27 mouse cellular contexts compared by ENCODE assay signal in genomic region chr7:44349043-44349442, GRCm38 (mm10). TPM values are rescaled to one million over a fixed set of nuclear protein-coding genes. Genes with fewer than 3 reads are reported as not detected.
A peak's percentile ranks its signal among the peaks of the same experiment; 100 is the strongest.
DNase-seq lines count a peak whose midpoint lies in the region; ATAC-seq and TF ChIP-seq lines count a peak whose summit lies in the region.
"Had no signal": no experiment of that assay in that cellular context is flagged by ENCODE, and none has a peak within 500 bp of the region (broad histone marks: within the 10 kb centered on the region; RNA-seq: fewer than 3 reads in every experiment).

No protein-coding gene starts in this region.

- TF ChIP-seq CTCF in CH12.LX (conservative IDR thresholded peaks at IDR 0.05 in 1 of 2, IDR thresholded peaks at IDR 0.05 in 1 of 2; ENCODE audit: low read depth in 2 of 2, low read length in 2 of 2), result no peak

- no peak for TF ChIP-seq EP300 in CH12.LX (IDR thresholded peaks at IDR 0.05; ENCODE audit: low read length)

- TF ChIP-seq POLR2A in CH12.LX (IDR thresholded peaks at IDR 0.05; ENCODE audit: low read depth, low read length), result no peak

- in situ Hi-C loops in CH12.LX (cut with MboI; ENCODE audit: low pct_ligation_motif_present, low pct_unique_long_range_greater_than_20kb, low sequenced_read_pairs), result loop anchor here (5.0 kb wide), 1 partner anchor 87 kb away; the partner anchor contains the start of gene Gm15517

- peaks cover 40% of the 10 kb centered on the region for H3K27me3 ChIP-seq in midbrain, embryonic 11.5 days (ENCODE audit: control insufficient read depth, insufficient read depth, low read length)
- H3K27me3 ChIP-seq in midbrain, embryonic 14.5 days (ENCODE audit: control insufficient read depth, insufficient read depth, low read length), result peaks cover 31% of the 10 kb centered on the region
- peaks cover 70% of the 10 kb centered on the region for H3K27me3 ChIP-seq in CH12.LX (replicated peaks)

- TF ChIP-seq RAD21 in CH12.LX (IDR thresholded peaks at IDR 0.05; ENCODE audit: low read depth, low read length), result no peak

- DNase-seq in midbrain, embryonic 11.5 days (ENCODE audit: low spot score, missing footprints), result peak; percentile 59
- no peak for DNase-seq in midbrain, embryonic 14.5 days
- DNase-seq in CH12.LX (ENCODE audit: extremely low read depth), result peak; percentile 58
- peak; percentile 55 for DNase-seq in MEL-GATA-1-ER (ENCODE audit: extremely low read depth, low read depth)
- DNase-seq: adrenal gland, postnatal 10 days; cerebellum, adult 11-12 months; cerebellum, postnatal 10 days; heart, postnatal 14 days; kidney, adult 11 months; layer of hippocampus, adult 9-11 months; lung, embryonic 14.5 days; lung, postnatal 14 days had no signal

- peaks cover 28% of the 10 kb centered on the region for H3K4me1 ChIP-seq in midbrain, embryonic 11.5 days (ENCODE audit: control insufficient read depth, insufficient read depth, low read length)
- peaks cover 25% of the 10 kb centered on the region for H3K4me1 ChIP-seq in midbrain, embryonic 14.5 days (ENCODE audit: control insufficient read depth, insufficient read depth, low read length)
- H3K4me1 ChIP-seq in CH12.LX (ENCODE audit: control insufficient read depth in 1 of 2, insufficient read depth in 2 of 2), result peaks cover 9 to 20% of the 10 kb centered on the region in 2 experiments

- no peaks in the 10 kb centered on the region for H3K79me2 ChIP-seq in CH12.LX (replicated peaks; ENCODE audit: control insufficient read depth, extremely low read depth, insufficient read depth, poor library complexity, severe bottlenecking)

- H3K9ac ChIP-seq in midbrain, embryonic 11.5 days (ENCODE audit: low read length), result no peak overlapping the region
- H3K9ac ChIP-seq in midbrain, embryonic 14.5 days (replicated peaks; ENCODE audit: low read length), result no peak overlapping the region
- H3K9ac ChIP-seq in CH12.LX (ENCODE audit: insufficient read depth, low read depth), result no peak overlapping the region
- H3K9ac ChIP-seq: embryonic facial prominence, embryonic 13.5 days; hindbrain, embryonic 15.5 days; liver, embryonic 15.5 days; lung, embryonic 14.5 days; neural tube, embryonic 12.5 days had no signal

- no peaks in the 10 kb centered on the region for H3K9me3 ChIP-seq in midbrain, embryonic 11.5 days (ENCODE audit: control insufficient read depth, low read length)
- no peaks in the 10 kb centered on the region for H3K9me3 ChIP-seq in midbrain, embryonic 14.5 days (ENCODE audit: control insufficient read depth, low read length)
- peaks cover 11% of the 10 kb centered on the region for H3K9me3 ChIP-seq in CH12.LX (replicated peaks; ENCODE audit: low read length)
- H3K9me3 ChIP-seq: embryonic facial prominence, embryonic 13.5 days; hindbrain, embryonic 10.5 days; hindbrain, embryonic 15.5 days; liver, embryonic 15.5 days; neural tube, embryonic 12.5 days had no signal

- H3K27ac ChIP-seq in midbrain, embryonic 11.5 days (ENCODE audit: low read depth, low read length), result no peak overlapping the region
- no peak overlapping the region for H3K27ac ChIP-seq in midbrain, embryonic 14.5 days (replicated peaks; ENCODE audit: low read depth, low read length)
- H3K27ac ChIP-seq in CH12.LX (ENCODE audit: insufficient read depth, low read depth), result no peak overlapping the region
- H3K27ac ChIP-seq: embryonic facial prominence, embryonic 13.5 days; hindbrain, embryonic 10.5 days; hindbrain, embryonic 15.5 days; liver, embryonic 15.5 days; neural tube, embryonic 12.5 days had no signal

- no peaks in the 10 kb centered on the region for H3K36me3 ChIP-seq in midbrain, embryonic 11.5 days (ENCODE audit: control insufficient read depth, insufficient read depth, low read length)
- H3K36me3 ChIP-seq in midbrain, embryonic 14.5 days (ENCODE audit: control insufficient read depth, insufficient read depth, low read length), result peaks cover 74% of the 10 kb centered on the region
- H3K36me3 ChIP-seq in CH12.LX (replicated peaks in 1 of 2; ENCODE audit: control insufficient read depth in 1 of 2, insufficient read depth in 1 of 2, low read length in 1 of 2), result no peaks in the 10 kb centered on the region
- H3K36me3 ChIP-seq: liver, embryonic 15.5 days had no signal

- no peak overlapping the region for H3K4me3 ChIP-seq in midbrain, embryonic 11.5 days (ENCODE audit: low read depth, low read length)
- H3K4me3 ChIP-seq in midbrain, embryonic 14.5 days (replicated peaks; ENCODE audit: low read depth, low read length), result no peak overlapping the region
- H3K4me3 ChIP-seq in CH12.LX (replicated peaks in 1 of 3; ENCODE audit: low read depth in 2 of 3, low read length in 2 of 3, poor library complexity in 1 of 3), result no peak overlapping the region
- H3K4me3 ChIP-seq: embryonic facial prominence, embryonic 13.5 days; erythroblast, embryonic 14.5 days; hindbrain, embryonic 10.5 days; hindbrain, embryonic 15.5 days; liver, embryonic 15.5 days; neural tube, embryonic 12.5 days had no signal

- no peak for ATAC-seq in midbrain, embryonic 11.5 days (ENCODE audit: low FRiP score)
- ATAC-seq in midbrain, embryonic 14.5 days (ENCODE audit: low FRiP score, low TSS enrichment), result no peak
- no peak for ATAC-seq in cerebellum, adult (ENCODE audit: insufficient number of reproducible peaks, low FRiP score, low TSS enrichment)
- no peak for ATAC-seq in erythroblast, adult 5-6 weeks (replicated peaks; ENCODE audit: low FRiP score, poor library complexity, severe bottlenecking)
- ATAC-seq: forebrain, embryonic 16.5 days; inflammation-experienced regulatory T-cells, adult 6 months; midbrain, embryonic 16.5 days had no signal

- WGBS in midbrain, embryonic 11.5 days, result 13% methylated on average over 3 of the region's 3 CpGs
- 22% methylated on average over 3 of the region's 3 CpGs for WGBS in midbrain, embryonic 14.5 days

- no peak overlapping the region for H3K4me2 ChIP-seq in midbrain, embryonic 11.5 days
- no peak overlapping the region for H3K4me2 ChIP-seq in midbrain, embryonic 14.5 days (ENCODE audit: low read length)
- H3K4me2 ChIP-seq in CH12.LX (ENCODE audit: insufficient read depth, low read depth, poor library complexity, severe bottlenecking), result no peak overlapping the region
- H3K4me2 ChIP-seq: embryonic facial prominence, embryonic 13.5 days; hindbrain, embryonic 15.5 days; liver, embryonic 15.5 days; lung, embryonic 14.5 days; neural tube, embryonic 12.5 days had no signal

- dilution Hi-C loops in CH12.LX (cut with MboI; ENCODE audit: extremely low pct_ligation_motif_present, extremely low pct_unique_long_range_greater_than_20kb, low sequenced_read_pairs), result no loop called here

TF ChIP-seq in CH12.LX, 34 proteins besides CTCF, POLR2A, EP300 and RAD21 (continues in another document):
- TF ChIP-seq SIN3A (IDR thresholded peaks at IDR 0.05; ENCODE audit: low read length) (no peak), CHD1 (IDR thresholded peaks at IDR 0.05; ENCODE audit: low read depth, low read length) (no peak), MAX (IDR thresholded peaks at IDR 0.05; ENCODE audit: low read length) (no peak), BHLHE40 (IDR thresholded peaks at IDR 0.05; ENCODE audit: low read depth, low read length) (no peak), IRF4 (IDR thresholded peaks at IDR 0.05; ENCODE audit: low read depth, low read length) (no peak), ELF1 (IDR thresholded peaks at IDR 0.05; ENCODE audit: low read depth, low read length) (no peak), JUND (conservative IDR thresholded peaks at IDR 0.05; ENCODE audit: low read depth, low read length) (no peak), MAFK (IDR thresholded peaks at IDR 0.05; ENCODE audit: insufficient replicate concordance, low read length) (no peak), JUN (IDR thresholded peaks at IDR 0.05; ENCODE audit: insufficient read depth, low read depth, low read length) (no peak), SMC3 (IDR thresholded peaks at IDR 0.05; ENCODE audit: low read depth, low read length) (no peak), GABPA (IDR thresholded peaks at IDR 0.05; ENCODE audit: insufficient replicate concordance, low read depth, low read length) (no peak)

RNA-seq across cellular contexts. Expression of gene Syt3, which starts 34.9 kb away (rescaled TPM):
- polyA plus RNA-seq in midbrain, embryonic 11.5 days (2014; fragmentation: Nextera tagmentation; extraction: Ambion mirVana), result 1.5 and 2.1 TPM in 2 replicates
- polyA plus RNA-seq in midbrain, embryonic 14.5 days (2014; fragmentation: Nextera tagmentation; extraction: Ambion mirVana), result 39.5 and 48.5 TPM in 2 replicates
- total RNA-seq in CH12.LX (2012; rRNA removed) (0.08 and 0.17 TPM in 2 replicates), CH12.LX (2014; rRNA removed) (0.11 TPM in 1 of 2 replicates, not detected in the other)
- 0.30 TPM in 1 of 2 replicates, not detected in the other for polyA plus RNA-seq in CH12.LX (2012; ENCODE audit: insufficient read length, low read depth)
- total RNA-seq in erythroblast, adult 5-6 weeks (2015; ENCODE audit: low replicate concordance), result not detected in 2 replicates
- total RNA-seq in erythroblast, adult 5-6 weeks (2017; ENCODE audit: low replicate concordance), result not detected in 2 replicates
- polyA plus RNA-seq: erythroblast, embryonic 14.5 days; inflammation-experienced regulatory T-cells, adult 6 months; liver, embryonic 15.5 days had no signal

RNA-seq across cellular contexts. Expression of gene 1700008O03Rik, which starts 36.6 kb away (rescaled TPM):
- polyA plus RNA-seq in midbrain, embryonic 11.5 days (2014; fragmentation: Nextera tagmentation; extraction: Ambion mirVana), result 0.31 and 1.1 TPM in 2 replicates
- polyA plus RNA-seq in midbrain, embryonic 14.5 days (2014; fragmentation: Nextera tagmentation; extraction: Ambion mirVana), result 1.7 and 1.9 TPM in 2 replicates
- total RNA-seq in CH12.LX (2012; rRNA removed), result 0.17 and 0.81 TPM in 2 replicates
- not detected in 2 replicates for total RNA-seq in CH12.LX (2014; rRNA removed)
- 0.74 and 1.7 TPM in 2 replicates for polyA plus RNA-seq in CH12.LX (2012; ENCODE audit: insufficient read length, low read depth)
- not detected in 2 replicates for total RNA-seq in erythroblast, adult 5-6 weeks (2015; ENCODE audit: low replicate concordance)
- not detected in 2 replicates for total RNA-seq in erythroblast, adult 5-6 weeks (2017; ENCODE audit: low replicate concordance)
- total RNA-seq: gastrocnemius, adult 8-10 months; gastrocnemius, postnatal 4 days; liver, adult 2 months had no signal
- polyA plus RNA-seq: inflammation-experienced regulatory T-cells, adult 6 months had no signal

RNA-seq across cellular contexts. Expression of gene Shank1, which starts 39.0 kb away (rescaled TPM):
- polyA plus RNA-seq in midbrain, embryonic 11.5 days (2014; fragmentation: Nextera tagmentation; extraction: Ambion mirVana), result 3.4 TPM in 2 replicates
- 35.1 and 37.8 TPM in 2 replicates for polyA plus RNA-seq in midbrain, embryonic 14.5 days (2014; fragmentation: Nextera tagmentation; extraction: Ambion mirVana)
- total RNA-seq in CH12.LX (2012; rRNA removed) (under 0.01 and 0.04 TPM in 2 replicates), CH12.LX (2014; rRNA removed) (not detected in 2 replicates)
- polyA plus RNA-seq in CH12.LX (2012; ENCODE audit: insufficient read length, low read depth), result 0.07 and 0.12 TPM in 2 replicates
- not detected in 2 replicates for total RNA-seq in erythroblast, adult 5-6 weeks (2015; ENCODE audit: low replicate concordance)
- total RNA-seq in erythroblast, adult 5-6 weeks (2017; ENCODE audit: low replicate concordance), result not detected in 2 replicates
- total RNA-seq: common myeloid progenitor, adult 5-6 weeks; liver, adult 2 months had no signal

RNA-seq across cellular contexts. Expression of gene Clec11a, which starts 42.3 kb away (rescaled TPM):
- 2.2 and 3.4 TPM in 2 replicates for polyA plus RNA-seq in midbrain, embryonic 11.5 days (2014; fragmentation: Nextera tagmentation; extraction: Ambion mirVana)
- polyA plus RNA-seq in midbrain, embryonic 14.5 days (2014; fragmentation: Nextera tagmentation; extraction: Ambion mirVana), result 4.6 and 4.7 TPM in 2 replicates
- total RNA-seq in CH12.LX (2012; rRNA removed) (0.89 and 0.97 TPM in 2 replicates), CH12.LX (2014; rRNA removed) (0.46 and 0.69 TPM in 2 replicates)
- 0.38 and 0.53 TPM in 2 replicates for polyA plus RNA-seq in CH12.LX (2012; ENCODE audit: insufficient read length, low read depth)
- 0.19 and 0.63 TPM in 2 replicates for total RNA-seq in erythroblast, adult 5-6 weeks (2015; ENCODE audit: low replicate concordance)
- total RNA-seq in erythroblast, adult 5-6 weeks (2017; ENCODE audit: low replicate concordance), result 0.28 and 1.0 TPM in 2 replicates

Comparison
In these comparisons a context has a peak if more than half of its experiments do, and no peak if none do; other contexts are left out.
1. RNA of gene Syt3, which starts 34.9 kb away (polyA plus RNA-seq): 39.5 to 48.5 TPM in midbrain, embryonic 14.5 days; 1.5 to 2.1 TPM in midbrain, embryonic 11.5 days and 0.30 TPM in CH12.LX; every median in the first group is over 10 times any median in the second.